Mouse (Mus musculus) hindbrain, embryonic 15.5 days (tissue): ENCODE data around the gene Fasn. TPM values are rescaled to one million over a fixed set of nuclear protein-coding genes. Genes with fewer than 3 reads are reported as not detected.

Source experiments
- ATAC-seq: fragments of 200-750 bp; cut with Nextera tagmentation; 2 replicates; pipeline ENCODE4 v1.8.0; 2017; ENCODE audit warnings: low read depth, moderate number of reproducible peaks, moderate TSS enrichment; ENCODE audit not compliant: low FRiP score
- H3K27ac ChIP-seq: fragments of 300-500 bp; sonication (generic); replicated peaks from 2 replicates; pipeline ENCODE4 v1.5.1; 2015; ENCODE audit warnings: mild to moderate bottlenecking, inconsistent platforms
- H3K27me3 ChIP-seq: fragments of 300-500 bp; sonication (generic); 2 replicates; pipeline ENCODE4 v1.6.1; 2015; ENCODE audit warnings: control low read depth, inconsistent platforms
- H3K36me3 ChIP-seq: fragments of 300-500 bp; sonication (generic); 2 replicates; pipeline ENCODE4 v1.6.1; 2015; ENCODE audit warnings: control low read depth, inconsistent platforms
- H3K4me1 ChIP-seq: fragments of 300-500 bp; sonication (generic); replicated peaks from 2 replicates; pipeline ENCODE4 v1.6.1; 2015; ENCODE audit warnings: control low read depth, inconsistent platforms
- H3K4me2 ChIP-seq: fragments of 300-500 bp; sonication (generic); 2 replicates; pipeline ENCODE4 v1.6.1; 2015; ENCODE audit warnings: moderate library complexity, mild to moderate bottlenecking, inconsistent platforms
- H3K4me3 ChIP-seq: fragments of 300-500 bp; sonication (generic); 2 replicates; pipeline ENCODE4 v1.5.1; 2015; ENCODE audit warnings: mild to moderate bottlenecking, inconsistent platforms
- H3K9ac ChIP-seq: fragments of 300-500 bp; sonication (generic); 2 replicates; pipeline ENCODE4 v1.6.1; 2015; ENCODE audit warnings: inconsistent platforms
- H3K9me3 ChIP-seq: fragments of 300-500 bp; sonication (generic); 2 replicates; pipeline ENCODE4 v1.6.1; 2016; ENCODE audit warnings: control low read depth, inconsistent platforms
- WGBS: fragments of 180-500 bp; shearing (Covaris S2); methylation state at CpG from one replicate; pipeline ENCODE4 v1.1.7; 2015; 5-methylcytosine and 5-hydroxymethylcytosine counted together
- polyA plus RNA-seq: library from polyadenylated mRNA; unstranded; fragments of >200 nt; fragmentation: Nextera tagmentation; extraction: Ambion mirVana; gene quantifications from 2 replicates; pipeline ENCODE4 v1.2.1, GENCODE M21; 2015

The Fasn gene
- polyA plus RNA-seq, 1 experiment from 2014 or later: 94.7 TPM

DNA sequence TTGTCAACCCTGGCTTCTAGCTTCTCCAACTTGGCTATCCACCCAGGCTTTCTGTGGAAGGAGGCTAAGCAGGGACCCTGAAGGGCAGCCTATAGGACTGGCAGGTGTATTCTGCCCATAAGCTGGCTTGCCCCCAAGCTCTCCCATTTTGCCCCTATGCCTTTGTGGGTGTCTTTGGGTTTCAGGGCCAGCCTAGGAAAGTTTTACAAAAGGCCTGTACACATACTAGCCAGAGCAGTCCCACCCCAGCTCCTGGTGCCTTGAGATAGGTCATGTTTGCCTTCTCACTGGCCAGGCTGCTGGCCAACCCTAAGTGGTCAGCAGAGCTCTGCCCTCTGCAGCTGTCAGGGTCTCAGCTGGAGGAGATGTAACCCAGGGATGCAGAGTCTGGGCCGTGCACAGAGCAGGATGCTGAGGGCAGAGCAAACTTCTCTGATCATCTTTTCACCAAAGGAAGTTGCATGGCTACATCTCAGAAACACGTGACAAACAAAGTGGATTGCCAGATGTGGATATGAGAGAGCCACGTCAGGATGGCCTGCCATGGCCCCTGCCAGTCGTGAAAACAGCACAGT, 1.0 kb upstream of the Fasn start:
- Histone ChIP-seq H3K27ac (peak overlapping the region; percentile 100), H3K4me3 (peak overlapping the region; percentile 64), H3K9me3 (no peaks in the 10 kb centered on the region), H3K27me3 (no peaks in the 10 kb centered on the region), H3K36me3 (peaks cover 8% of the 10 kb centered on the region; the same call in 1 of the 2 replicates), H3K9ac (peak overlapping the region; percentile 85), H3K4me1 (peaks cover 44% of the 10 kb centered on the region), H3K4me2 (peak overlapping the region; percentile 85)
- WGBS: 47% methylated on average over 4 of the region's 4 CpGs
- ATAC-seq: no peak

GRCm38 (mm10) chr11:120824787-120825288, 491 bp upstream of the Fasn start:
- H3K9ac ChIP-seq: peak overlapping the region; percentile 85
- no peaks in the 10 kb centered on the region for H3K9me3 ChIP-seq
- H3K27me3 ChIP-seq: no peaks in the 10 kb centered on the region
- H3K36me3 ChIP-seq: peaks cover 13% of the 10 kb centered on the region; the same call in 1 of the 2 replicates
- peak overlapping the region; percentile 64 for H3K4me3 ChIP-seq
- H3K4me2 ChIP-seq: peak overlapping the region; percentile 85
- peaks cover 45% of the 10 kb centered on the region for H3K4me1 ChIP-seq
- peak overlapping the region; percentile 100 for H3K27ac ChIP-seq
- under 1% methylated on average over 21 of the region's 21 CpGs for WGBS
- ATAC-seq: peak; percentile 4; the same call in 1 of the 2 replicates

GRCm38 (mm10) chr11:120823551-120823947, 798 bp downstream of the Fasn start:
- Histone ChIP-seq H3K4me3 (peak overlapping the region; percentile 64), H3K27ac (peak overlapping the region; percentile 100), H3K4me1 (peaks cover 45% of the 10 kb centered on the region), H3K9ac (peak overlapping the region; percentile 85), H3K27me3 (no peaks in the 10 kb centered on the region), H3K9me3 (no peaks in the 10 kb centered on the region), H3K36me3 (peaks cover 26% of the 10 kb centered on the region), H3K4me2 (peak overlapping the region; percentile 85)
- peak; percentile 39 for ATAC-seq
- WGBS: 0% methylated on average over 37 of the region's 40 CpGs

GRCm38 (mm10) chr11:120822831-120823550, 1.4 kb downstream of the Fasn start:
- peak overlapping the region; percentile 64 for H3K4me3 ChIP-seq
- H3K4me2 ChIP-seq: peak overlapping the region; percentile 85
- H3K27me3 ChIP-seq: no peaks in the 10 kb centered on the region
- peak overlapping the region; percentile 85 for H3K9ac ChIP-seq
- no peak for ATAC-seq
- peaks cover 45% of the 10 kb centered on the region for H3K4me1 ChIP-seq
- H3K9me3 ChIP-seq: no peaks in the 10 kb centered on the region
- peaks cover 32% of the 10 kb centered on the region for H3K36me3 ChIP-seq
- peak overlapping the region; percentile 100 for H3K27ac ChIP-seq
- 1% methylated on average over 14 of the region's 14 CpGs for WGBS

DNA sequence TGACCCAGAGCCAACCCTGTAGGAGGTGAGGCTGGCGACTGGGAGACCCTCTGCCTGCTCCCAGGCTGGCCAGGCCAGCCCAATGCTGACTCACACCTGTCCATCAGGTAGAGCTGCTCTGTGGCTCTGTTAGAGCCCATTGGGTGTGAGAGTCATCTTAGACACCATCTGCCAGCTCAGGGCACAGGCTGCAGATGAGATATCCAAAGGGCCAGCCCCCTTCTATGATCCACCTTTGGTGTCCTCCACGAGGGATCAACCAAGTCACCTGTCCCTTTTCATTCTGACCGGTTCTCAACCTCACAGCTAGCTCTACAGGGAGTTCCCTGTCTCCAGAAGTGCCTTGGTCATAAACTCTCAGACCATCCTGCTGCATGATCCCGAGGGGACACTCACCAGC, 2.0 kb downstream of the Fasn start:
- peak overlapping the region; percentile 85 for H3K9ac ChIP-seq
- peak overlapping the region; percentile 85 for H3K4me2 ChIP-seq
- no peak for ATAC-seq
- peak overlapping the region; percentile 64 for H3K4me3 ChIP-seq
- WGBS: 64% methylated on average over 4 of the region's 4 CpGs
- peaks cover 45% of the 10 kb centered on the region for H3K4me1 ChIP-seq
- H3K9me3 ChIP-seq: no peaks in the 10 kb centered on the region
- H3K27ac ChIP-seq: no peak overlapping the region
- peaks cover 38% of the 10 kb centered on the region for H3K36me3 ChIP-seq
- no peaks in the 10 kb centered on the region for H3K27me3 ChIP-seq

- peaks cover 49% of the 10 kb centered on the region for H3K36me3 ChIP-seq
- H3K27ac ChIP-seq: no peak overlapping the region
- peak overlapping the region; percentile 85 for H3K4me2 ChIP-seq
- peak overlapping the region; percentile 85 for H3K9ac ChIP-seq
- 77% methylated on average over 14 of the region's 14 CpGs for WGBS
- peak overlapping the region; percentile 64 for H3K4me3 ChIP-seq
- ATAC-seq: no peak
- no peaks in the 10 kb centered on the region for H3K27me3 ChIP-seq
- H3K4me1 ChIP-seq: peaks cover 45% of the 10 kb centered on the region
- H3K9me3 ChIP-seq: no peaks in the 10 kb centered on the region
These were observed 3.0 kb downstream of the Fasn start for GRCm38 (mm10) chr11:120821076-120821922.

DNA sequence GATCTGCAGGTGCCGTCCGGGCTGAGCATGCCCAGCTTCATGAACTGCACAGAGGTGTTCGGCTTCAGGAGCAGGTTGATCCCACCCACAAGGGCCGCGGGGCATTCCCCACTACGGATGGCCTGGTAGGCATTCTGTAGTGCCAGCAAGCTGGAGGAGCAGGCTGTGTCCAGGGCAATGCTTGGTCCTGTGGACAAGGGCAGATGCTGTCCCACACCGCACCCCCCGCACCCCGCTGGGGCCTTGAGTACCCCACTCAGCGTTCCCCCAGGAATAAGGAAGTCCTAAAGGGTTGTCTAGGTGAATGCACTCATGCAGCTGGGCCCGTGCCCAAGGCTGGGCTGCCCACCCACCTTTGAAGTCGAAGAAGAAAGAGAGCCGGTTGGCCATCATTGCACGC, 3.8 kb downstream of the Fasn start:
- no peaks in the 10 kb centered on the region for H3K27me3 ChIP-seq
- ATAC-seq: no peak
- no peak overlapping the region for H3K9ac ChIP-seq
- H3K27ac ChIP-seq: no peak overlapping the region
- no peak overlapping the region for H3K4me3 ChIP-seq
- H3K9me3 ChIP-seq: no peaks in the 10 kb centered on the region
- 83% methylated on average over 14 of the region's 14 CpGs for WGBS
- H3K36me3 ChIP-seq: peaks cover 56% of the 10 kb centered on the region
- H3K4me1 ChIP-seq: peaks cover 38% of the 10 kb centered on the region
- H3K4me2 ChIP-seq: peak overlapping the region; percentile 85; the same call in 1 of the 2 replicates

DNA sequence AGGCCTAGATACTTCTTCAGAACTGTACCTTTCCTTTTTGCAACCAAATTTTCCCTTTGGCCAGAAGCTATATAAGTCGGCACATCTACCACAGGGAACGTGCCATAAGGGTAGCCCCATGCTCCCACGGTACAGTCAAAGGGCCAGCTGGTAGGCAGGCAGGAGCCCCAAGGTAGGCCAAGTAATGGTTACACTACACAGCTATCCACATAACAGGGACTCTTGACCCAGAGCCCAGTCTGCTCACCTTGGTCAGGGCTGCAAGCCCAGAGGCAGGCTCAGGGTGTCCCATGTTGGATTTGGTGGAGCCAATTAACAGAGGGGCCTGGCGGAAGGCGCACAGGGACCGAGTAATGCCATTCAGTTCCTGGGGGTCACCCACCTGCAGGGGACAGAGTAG, 4.8 kb downstream of the Fasn start:
- Histone ChIP-seq H3K27me3 (no peaks in the 10 kb centered on the region), H3K4me2 (no peak overlapping the region), H3K4me1 (peaks cover 29% of the 10 kb centered on the region), H3K9ac (no peak overlapping the region), H3K4me3 (no peak overlapping the region), H3K9me3 (no peaks in the 10 kb centered on the region), H3K36me3 (peaks cover 65% of the 10 kb centered on the region), H3K27ac (no peak overlapping the region)
- ATAC-seq: no peak
- 97% methylated on average over 6 of the region's 6 CpGs for WGBS

GRCm38 (mm10) chr11:120818251-120818650, 6.1 kb downstream of the Fasn start:
- Histone ChIP-seq H3K9me3 (no peaks in the 10 kb centered on the region), H3K36me3 (peaks cover 78% of the 10 kb centered on the region), H3K27me3 (no peaks in the 10 kb centered on the region), H3K4me3 (no peak overlapping the region), H3K27ac (no peak overlapping the region), H3K4me1 (peaks cover 29% of the 10 kb centered on the region), H3K9ac (no peak overlapping the region), H3K4me2 (no peak overlapping the region)
- 95% methylated on average over 13 of the region's 13 CpGs for WGBS
- ATAC-seq: no peak

DNA sequence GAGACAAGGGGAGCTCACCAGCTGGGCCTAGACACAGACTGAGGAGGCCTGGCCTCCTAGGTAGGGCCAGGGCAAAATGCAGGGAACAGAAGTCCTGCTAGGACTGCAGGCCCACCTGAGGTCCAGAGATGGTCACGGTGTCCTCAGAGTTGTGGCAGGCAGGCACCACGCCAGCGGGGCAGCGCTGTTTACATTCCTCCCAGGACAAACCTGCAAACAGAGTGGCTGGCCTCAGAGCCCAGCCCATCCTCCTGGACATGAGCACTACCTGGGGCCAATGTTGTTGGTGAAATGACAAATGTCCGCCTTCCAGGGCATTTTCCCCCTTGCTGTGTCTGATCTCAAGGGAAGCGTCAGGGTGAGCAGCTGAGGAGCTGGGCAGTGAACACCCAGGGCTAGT, 7.0 kb downstream of the Fasn start:
- WGBS: 91% methylated on average over 6 of the region's 6 CpGs
- no peak for ATAC-seq
- Histone ChIP-seq H3K36me3 (peaks cover 87% of the 10 kb centered on the region), H3K4me1 (peaks cover 21% of the 10 kb centered on the region), H3K27ac (no peak overlapping the region), H3K9me3 (no peaks in the 10 kb centered on the region), H3K4me3 (no peak overlapping the region), H3K27me3 (no peaks in the 10 kb centered on the region), H3K9ac (no peak overlapping the region), H3K4me2 (no peak overlapping the region)

DNA sequence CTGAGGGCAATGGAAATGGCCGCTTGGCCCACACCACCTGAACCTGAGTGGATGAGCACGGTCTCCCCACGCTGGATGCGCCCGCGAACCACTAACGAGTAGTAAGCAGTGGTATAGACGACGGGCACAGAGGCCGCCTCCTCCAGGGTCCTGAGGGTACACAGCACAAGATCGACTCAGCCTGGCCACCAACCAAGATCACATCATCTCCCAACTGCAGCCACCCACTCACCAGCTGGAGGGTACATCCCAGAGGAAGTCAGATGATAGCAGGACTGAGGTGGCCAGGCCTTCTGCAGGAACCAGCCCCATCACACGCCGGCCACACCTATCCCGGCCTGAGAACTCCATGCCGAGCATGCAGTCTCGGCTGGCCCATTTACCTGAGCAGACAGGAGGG, 12.3 kb downstream of the Fasn start:
- no peak overlapping the region for H3K4me3 ChIP-seq
- H3K27ac ChIP-seq: no peak overlapping the region
- no peak for ATAC-seq
- 96% methylated on average over 16 of the region's 16 CpGs for WGBS
- H3K9me3 ChIP-seq: no peaks in the 10 kb centered on the region
- no peak overlapping the region for H3K9ac ChIP-seq
- H3K4me2 ChIP-seq: no peak overlapping the region
- peaks cover 99% of the 10 kb centered on the region for H3K36me3 ChIP-seq
- H3K27me3 ChIP-seq: no peaks in the 10 kb centered on the region
- no peaks in the 10 kb centered on the region for H3K4me1 ChIP-seq

GRCm38 (mm10) chr11:120808010-120808409, 16.3 kb downstream of the Fasn start:
- WGBS: 93% methylated on average over 12 of the region's 12 CpGs
- no peaks in the 10 kb centered on the region for H3K9me3 ChIP-seq
- H3K36me3 ChIP-seq: peaks cover 75% of the 10 kb centered on the region
- no peak for ATAC-seq
- H3K9ac ChIP-seq: no peak overlapping the region
- H3K27me3 ChIP-seq: no peaks in the 10 kb centered on the region
- no peak overlapping the region for H3K27ac ChIP-seq
- H3K4me1 ChIP-seq: no peaks in the 10 kb centered on the region
- no peak overlapping the region for H3K4me3 ChIP-seq
- no peak overlapping the region for H3K4me2 ChIP-seq
